Mouse (Mus musculus) macrophage (primary cell): Measurements from ENCODE around the gene Tas2r108. TPM values are rescaled to one million over a fixed set of nuclear protein-coding genes. Genes with fewer than 3 reads are reported as not detected.

Experiments
- H3K27ac ChIP-seq: fragments of 350-480 bp; formaldehyde crosslinking; 2 replicates; pipeline ENCODE4 v1.9.0; 2021
- H3K36me3 ChIP-seq: fragments of 350-480 bp; formaldehyde crosslinking; 2 replicates; pipeline ENCODE4 v1.9.0; 2021; ENCODE audit errors: inconsistent target
- H3K4me3 ChIP-seq: fragments of 350-480 bp; formaldehyde crosslinking; 2 replicates; pipeline ENCODE4 v1.9.0; 2021; ENCODE audit errors: inconsistent target
- H3K79me2 ChIP-seq: fragments of 350-480 bp; formaldehyde crosslinking; 2 replicates; pipeline ENCODE4 v1.9.0; 2021; ENCODE audit errors: inconsistent target
- WGBS: methylation state at CpG from one replicate; pipeline ENCODE4 v1.1.7; 2026; ENCODE audit warnings: inconsistent platforms; ENCODE audit not compliant: missing documents; 5-methylcytosine and 5-hydroxymethylcytosine counted together
- polyA plus RNA-seq: library from polyadenylated mRNA; stranded (reverse); fragments of 250-400 nt; gene quantifications from 3 replicates; pipeline ENCODE4 v1.2.4, GENCODE M21; 2018; ENCODE audit warnings: inconsistent platforms
- total RNA-seq, 78 experiments: library from RNA; depleted of rRNA; stranded (reverse); fragments of 250-400 nt; gene quantifications; 1 replicate in 9 of 78; 2 replicates in 24 of 78; 3 replicates in 43 of 78; 4 replicates in 2 of 78; pipeline ENCODE4 v1.2.4; 2018; ENCODE audit warnings: inconsistent platforms in 56 of 78

Tas2r108 gene
- 1 to 10 TPM in 9 of 26 experiments, under 1 TPM in 3, not detected in 14; 0.75 to 4.8 (median 1.6) TPM for total RNA-seq (2018; cell fraction: chromatin; rRNA removed)
- not detected for total RNA-seq (2018; cell fraction: cytosol; rRNA removed)
- total RNA-seq (2018; cell fraction: nucleus; rRNA removed), result 1 to 10 TPM in 8 of 26 experiments, under 1 TPM in 5, not detected in 13; 0.57 to 2.3 (median 1.1) TPM
- not detected in 3 replicates for polyA plus RNA-seq

DNA sequence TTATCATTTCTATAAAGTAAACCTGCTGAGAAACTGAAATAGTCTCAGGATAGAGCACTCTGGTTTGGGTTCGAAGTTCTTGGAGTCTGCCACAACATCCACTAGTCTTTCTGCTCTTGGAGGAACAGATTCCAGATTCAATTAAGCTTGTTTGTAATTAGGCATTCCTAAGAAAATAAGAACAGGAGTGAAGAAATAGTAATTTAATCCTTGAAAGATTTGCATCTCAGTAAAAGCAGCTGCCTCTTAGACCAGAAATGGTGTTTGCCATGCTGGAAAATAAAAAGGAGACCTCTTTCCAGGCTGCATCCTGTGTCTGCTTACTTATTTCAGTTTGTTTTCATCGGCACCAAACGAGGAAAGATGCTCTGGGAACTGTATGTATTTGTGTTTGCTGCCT lies at the start of gene Tas2r108:
Gene Tas2r108, plus strand, starts transcription at position 301 of the 400 bp plus-strand sequence.
- Histone ChIP-seq H3K4me3 (no peak within 1 kb of the TSS), H3K79me2 (no peaks in the 10 kb centered on the region), H3K27ac (no peak within 1 kb of the TSS), H3K36me3 (no peaks in the 10 kb centered on the region)
- 96% methylated on average over 3 of the region's 3 CpGs for WGBS

DNA sequence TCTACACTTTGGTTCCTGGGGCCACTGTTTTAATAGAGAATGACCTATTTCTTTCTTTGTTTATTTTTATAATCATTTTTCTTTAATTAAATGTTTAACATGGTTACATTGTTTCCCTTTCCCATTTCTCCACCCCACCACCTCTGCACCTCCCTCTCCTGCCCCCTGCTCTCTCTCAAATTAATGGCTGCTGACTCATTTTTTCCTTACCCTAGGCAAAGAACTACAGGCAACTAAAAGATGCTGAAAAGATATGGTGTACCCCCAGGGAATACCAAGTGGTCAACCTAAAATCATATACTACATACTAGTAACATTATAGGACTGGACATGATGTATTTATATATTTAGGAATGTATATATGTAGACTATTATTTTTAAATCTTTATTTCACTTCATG lies 44.7 kb upstream of the Tas2r108 start:
- Histone ChIP-seq H3K4me3 (no peak overlapping the region), H3K27ac (no peak overlapping the region), H3K79me2 (no peaks in the 10 kb centered on the region), H3K36me3 (no peaks in the 10 kb centered on the region)

DNA sequence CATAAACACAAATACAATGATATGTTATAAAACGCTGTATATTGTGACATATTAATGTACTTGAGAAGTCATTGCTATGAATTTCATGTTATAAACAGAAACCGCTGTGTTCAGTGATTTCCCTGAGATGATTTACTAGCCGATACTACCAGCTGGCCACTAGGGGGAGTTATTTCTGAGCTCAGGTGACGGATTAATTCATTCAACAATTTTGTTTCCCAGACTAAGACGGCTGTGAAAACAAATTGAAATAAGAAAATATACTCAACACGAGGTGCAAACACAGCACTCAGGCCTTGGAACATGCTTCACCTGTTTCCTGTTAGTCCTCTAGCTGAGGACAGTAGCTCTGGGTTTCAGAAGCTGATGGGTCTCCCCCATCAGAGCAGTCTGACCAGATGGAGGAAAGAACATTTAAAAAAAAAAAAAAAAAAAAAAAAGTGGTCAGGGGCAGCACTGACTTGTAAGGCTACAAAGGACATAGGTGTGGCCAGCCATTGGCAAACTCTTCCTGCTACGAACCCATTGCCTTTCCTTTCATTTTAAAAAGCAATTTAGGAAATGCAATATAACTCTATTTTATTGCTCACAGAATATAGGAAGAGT lies 38.8 kb upstream of the Tas2r108 start:
- H3K4me3 ChIP-seq, result no peak overlapping the region
- no peaks in the 10 kb centered on the region for H3K79me2 ChIP-seq
- 27% methylated on average over 7 of the region's 7 CpGs for WGBS
- no peak overlapping the region for H3K27ac ChIP-seq
- no peaks in the 10 kb centered on the region for H3K36me3 ChIP-seq

DNA sequence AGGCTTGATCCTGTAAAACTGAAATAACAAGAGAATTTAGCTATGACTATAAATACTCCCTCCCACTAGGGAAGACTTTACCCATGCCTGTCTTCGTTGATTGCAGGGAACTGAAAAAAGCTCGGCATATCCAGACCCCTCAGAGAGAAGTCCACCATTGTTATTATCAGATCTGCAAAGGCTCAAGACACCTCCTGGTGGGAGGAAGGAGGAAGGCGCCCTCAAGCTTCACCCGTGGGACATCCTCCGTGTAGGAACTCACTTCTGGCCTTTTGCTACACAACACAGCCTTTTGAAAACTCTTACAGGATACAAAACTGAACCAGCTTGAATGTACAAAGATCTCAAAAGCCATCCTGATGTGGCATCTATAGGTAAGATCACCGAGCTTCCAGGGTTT lies 27.6 kb upstream of the Tas2r108 start:
- no peak overlapping the region for H3K27ac ChIP-seq
- WGBS, result 49% methylated on average over 6 of the region's 6 CpGs
- no peaks in the 10 kb centered on the region for H3K79me2 ChIP-seq
- H3K4me3 ChIP-seq, result no peak overlapping the region
- H3K36me3 ChIP-seq, result no peaks in the 10 kb centered on the region

DNA sequence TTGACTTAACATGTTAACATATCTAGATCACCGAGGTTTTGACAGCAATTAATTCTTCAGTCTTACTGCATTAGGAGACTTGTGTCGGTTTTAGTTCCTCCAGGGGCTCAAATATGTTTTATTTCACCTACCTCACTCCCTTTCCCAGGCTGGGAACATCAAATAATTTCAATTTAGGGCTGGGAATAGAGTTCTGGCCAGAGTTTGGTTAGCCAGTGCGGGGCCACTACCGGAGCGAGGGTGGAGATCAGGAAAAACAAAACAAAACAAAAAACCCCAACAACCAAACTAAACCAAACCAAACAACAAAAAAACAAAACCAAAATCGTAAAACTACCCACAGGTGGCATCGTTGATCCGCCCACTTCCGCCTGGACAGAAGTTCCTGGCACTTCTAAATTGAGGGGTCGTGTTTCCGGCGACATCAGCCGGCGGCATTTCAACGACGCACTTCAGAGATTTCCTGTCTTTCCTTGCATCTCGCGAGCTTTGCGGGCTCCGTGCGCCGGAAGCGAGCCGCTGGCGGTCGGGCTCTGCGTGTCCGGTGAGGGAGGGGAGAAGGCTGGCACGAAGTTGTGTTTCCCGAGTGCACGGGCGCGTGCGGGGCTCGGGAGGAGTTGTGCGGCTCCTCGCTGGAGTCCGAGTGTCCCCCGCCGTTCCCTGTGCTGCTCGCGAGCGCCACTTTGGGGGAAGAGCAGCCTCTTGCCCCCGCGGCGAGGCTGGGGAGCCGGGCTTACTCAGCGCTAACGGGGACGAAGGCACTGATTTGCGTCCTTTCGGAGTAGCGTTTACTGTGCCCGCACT lies 22.2 kb upstream of the Tas2r108 start, which contains the start of gene Ssbp1:
Gene Ssbp1, plus strand, starts transcription at position 437 of the 804 bp plus-strand sequence.
- peak within 1 kb of the TSS; percentile 74 for H3K4me3 ChIP-seq
- 1% methylated on average over 53 of the region's 54 CpGs for WGBS
- peaks cover 17% of the 10 kb centered on the region for H3K36me3 ChIP-seq
- peaks cover 20% of the 10 kb centered on the region for H3K79me2 ChIP-seq
- H3K27ac ChIP-seq, result peak within 1 kb of the TSS; percentile 74

DNA sequence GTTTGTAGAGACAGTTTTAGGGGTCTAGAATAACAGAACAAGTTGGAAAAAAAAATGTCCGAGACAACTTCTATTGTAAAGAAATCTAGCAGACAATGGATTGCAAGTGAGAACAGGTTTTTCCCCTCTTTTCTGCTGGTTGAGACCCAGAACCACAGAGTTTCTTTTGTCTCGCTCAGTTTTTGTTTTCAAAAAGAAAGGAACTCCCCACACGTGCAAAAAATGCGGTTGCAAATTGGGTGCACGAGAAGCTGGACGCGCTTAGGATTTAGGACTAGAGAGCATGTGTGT lies 21.7 kb upstream of the Tas2r108 start:
- Histone ChIP-seq H3K27ac (peak overlapping the region; percentile 74), H3K79me2 (peaks cover 20% of the 10 kb centered on the region), H3K4me3 (peak overlapping the region; percentile 74), H3K36me3 (peaks cover 20% of the 10 kb centered on the region)
- WGBS, result 1% methylated on average over 7 of the region's 7 CpGs

DNA sequence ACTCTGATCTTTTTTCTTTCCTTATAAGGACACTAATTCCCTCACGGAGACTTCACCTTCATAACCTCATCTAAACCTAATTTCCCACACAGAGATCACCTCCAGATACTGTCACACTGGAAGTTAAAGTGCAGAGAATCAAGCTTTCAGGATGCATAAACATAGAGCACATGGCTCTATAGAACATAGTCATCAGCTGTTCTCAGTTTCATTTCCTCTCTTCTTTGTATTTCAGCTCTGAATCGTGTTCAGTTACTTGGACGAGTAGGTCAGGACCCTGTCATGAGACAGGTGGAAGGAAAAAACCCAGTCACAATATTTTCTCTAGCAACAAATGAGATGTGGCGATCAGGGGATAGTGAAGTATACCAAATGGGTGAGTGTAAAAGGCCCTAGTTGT lies 17.2 kb upstream of the Tas2r108 start:
- WGBS, result 42% methylated on average over 4 of the region's 4 CpGs
- peak overlapping the region; percentile 7; the same call in 1 of the 2 replicates for H3K27ac ChIP-seq
- H3K79me2 ChIP-seq, result peaks cover 20% of the 10 kb centered on the region
- peaks cover 47% of the 10 kb centered on the region for H3K36me3 ChIP-seq
- no peak overlapping the region for H3K4me3 ChIP-seq

DNA sequence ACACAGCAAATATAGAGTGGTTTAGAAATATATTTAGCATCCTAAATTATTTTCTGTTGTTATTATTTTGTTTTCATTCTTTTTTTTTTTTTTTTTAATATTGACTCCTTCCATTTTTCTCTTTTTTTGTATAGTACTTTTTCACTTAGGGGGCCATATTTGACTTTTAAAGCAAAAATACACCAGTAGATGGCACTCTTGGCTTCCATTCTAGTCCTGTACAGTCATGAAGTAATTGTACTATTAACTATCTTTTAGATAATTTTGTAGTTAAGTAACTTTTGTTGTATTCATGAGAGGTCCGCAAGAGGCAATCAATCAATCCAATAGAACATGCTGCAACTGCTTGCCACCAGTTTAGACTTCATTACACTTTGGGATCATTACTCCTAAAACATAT lies 13.6 kb upstream of the Tas2r108 start:
- 80% methylated on average over 1 of the region's 1 CpGs for WGBS
- no peaks in the 10 kb centered on the region; the same call in 1 of the 2 replicates for H3K79me2 ChIP-seq
- peaks cover 66% of the 10 kb centered on the region for H3K36me3 ChIP-seq
- H3K27ac ChIP-seq, result no peak overlapping the region
- H3K4me3 ChIP-seq, result no peak overlapping the region

DNA sequence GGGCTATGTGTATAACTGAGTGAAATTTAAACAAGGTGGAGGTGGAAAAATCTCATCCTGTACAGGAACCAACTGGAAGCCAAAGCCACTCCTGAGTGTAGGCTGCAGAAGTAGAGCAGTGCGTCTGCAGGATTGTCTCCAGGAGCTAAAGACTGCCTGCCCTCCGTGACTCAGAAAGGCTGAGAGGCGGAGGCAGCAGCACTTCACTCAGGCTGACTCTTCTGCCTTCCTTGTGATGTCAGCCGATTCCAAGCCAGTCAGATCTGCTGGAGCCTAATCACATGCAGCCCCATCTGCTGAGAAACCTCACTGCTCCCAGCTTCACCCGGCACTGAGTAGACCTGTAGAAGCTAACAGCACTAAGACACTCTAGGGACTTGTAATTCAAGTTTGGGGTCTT lies 11.0 kb upstream of the Tas2r108 start:
- no peak overlapping the region for H3K27ac ChIP-seq
- H3K79me2 ChIP-seq, result no peaks in the 10 kb centered on the region; the same call in 1 of the 2 replicates
- 91% methylated on average over 5 of the region's 5 CpGs for WGBS
- H3K4me3 ChIP-seq, result no peak overlapping the region
- H3K36me3 ChIP-seq, result peaks cover 50% of the 10 kb centered on the region

DNA sequence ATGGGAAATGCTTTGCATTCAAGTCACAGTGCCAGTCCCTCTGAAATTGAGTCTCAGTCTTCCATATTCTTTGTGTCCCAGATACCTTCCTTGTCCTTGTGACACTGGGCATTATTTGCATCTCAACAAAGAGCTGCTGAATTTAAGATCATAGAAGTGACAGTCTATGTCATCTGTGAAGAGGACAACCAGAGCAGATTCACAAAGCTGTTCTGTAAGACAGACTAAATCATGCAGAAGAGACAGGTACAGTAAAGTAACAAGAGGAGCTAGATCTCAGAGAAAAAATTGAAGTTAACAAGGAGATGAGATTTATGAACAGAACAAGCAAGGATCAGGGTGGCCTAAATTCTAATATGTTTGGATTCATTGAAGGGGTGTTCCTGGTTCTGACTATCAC lies 2.4 kb upstream of the Tas2r108 start, which contains the start of gene Tas2r137:
Gene Tas2r137, plus strand, starts transcription at position 301 of the 400 bp plus-strand sequence.
- Histone ChIP-seq H3K36me3 (no peaks in the 10 kb centered on the region), H3K4me3 (no peak within 1 kb of the TSS), H3K27ac (no peak within 1 kb of the TSS), H3K79me2 (no peaks in the 10 kb centered on the region)

DNA sequence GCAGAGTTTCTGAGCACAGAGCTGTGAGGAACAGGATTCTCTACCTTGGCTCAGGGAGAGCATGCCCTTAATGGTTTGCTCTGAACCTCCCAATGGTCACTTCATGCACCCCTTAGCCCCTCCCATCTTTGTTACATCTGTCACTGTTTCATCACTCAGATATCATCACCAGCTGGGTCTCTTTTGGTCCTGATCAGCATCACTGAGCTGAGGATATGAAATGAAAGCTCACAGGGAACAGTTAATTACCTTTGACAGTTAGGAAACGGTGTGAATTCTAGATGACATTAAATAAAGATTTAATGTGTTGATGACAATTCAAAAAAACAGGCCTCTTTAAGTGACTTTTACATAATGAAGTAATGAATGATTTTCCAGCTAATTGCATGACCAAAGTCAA lies 26.1 kb downstream of the Tas2r108 start, which contains the start of gene Prss37:
Gene Prss37, minus strand, starts transcription at position 101 of the 400 bp plus-strand sequence.
- 100% methylated on average over 1 of the region's 1 CpGs for WGBS
- no peaks in the 10 kb centered on the region for H3K79me2 ChIP-seq
- H3K36me3 ChIP-seq, result no peaks in the 10 kb centered on the region
- H3K27ac ChIP-seq, result no peak within 1 kb of the TSS
- H3K4me3 ChIP-seq, result no peak within 1 kb of the TSS

Other genes with a start within 250 kb of the Tas2r108 start
- 7.7 to 13.1 TPM (median 12.4 TPM) in 3 replicates for gene Agk, start 168.4 kb upstream of the Tas2r108 start, polyA plus RNA-seq
- 0.63 to 1.2 TPM (median 1.1 TPM) in 3 replicates for gene E330009J07Rik, start 57.4 kb upstream of the Tas2r108 start, polyA plus RNA-seq
- gene Wee2, start 54.4 kb upstream of the Tas2r108 start, polyA plus RNA-seq, result not detected in 3 replicates
- gene Ssbp1, start 22.2 kb upstream of the Tas2r108 start, polyA plus RNA-seq, result 40.4 to 71.1 TPM (median 43.2 TPM) in 3 replicates
- not detected in 3 replicates for gene Tas2r137, start 2.3 kb upstream of the Tas2r108 start, polyA plus RNA-seq
- gene Prss37, start 26.0 kb downstream of the Tas2r108 start, polyA plus RNA-seq, result not detected in 3 replicates
- gene Olfr461, start 61.5 kb downstream of the Tas2r108 start, polyA plus RNA-seq, result not detected in 3 replicates
- gene Olfr460, start 76.0 kb downstream of the Tas2r108 start, polyA plus RNA-seq, result not detected in 3 replicates
- 34.8 to 46.5 TPM (median 43.4 TPM) in 3 replicates for gene Clec5a, start 92.3 kb downstream of the Tas2r108 start, polyA plus RNA-seq
- not detected in 3 replicates for gene Tas2r138, start 119.8 kb downstream of the Tas2r108 start, polyA plus RNA-seq
- 0.11 TPM in 1 of 3 replicates, not detected in the others for gene Mgam, start 135.3 kb downstream of the Tas2r108 start, polyA plus RNA-seq